Comparison of ENCODE assay signal across 8 mouse cellular contexts in the genomic region with DNA sequence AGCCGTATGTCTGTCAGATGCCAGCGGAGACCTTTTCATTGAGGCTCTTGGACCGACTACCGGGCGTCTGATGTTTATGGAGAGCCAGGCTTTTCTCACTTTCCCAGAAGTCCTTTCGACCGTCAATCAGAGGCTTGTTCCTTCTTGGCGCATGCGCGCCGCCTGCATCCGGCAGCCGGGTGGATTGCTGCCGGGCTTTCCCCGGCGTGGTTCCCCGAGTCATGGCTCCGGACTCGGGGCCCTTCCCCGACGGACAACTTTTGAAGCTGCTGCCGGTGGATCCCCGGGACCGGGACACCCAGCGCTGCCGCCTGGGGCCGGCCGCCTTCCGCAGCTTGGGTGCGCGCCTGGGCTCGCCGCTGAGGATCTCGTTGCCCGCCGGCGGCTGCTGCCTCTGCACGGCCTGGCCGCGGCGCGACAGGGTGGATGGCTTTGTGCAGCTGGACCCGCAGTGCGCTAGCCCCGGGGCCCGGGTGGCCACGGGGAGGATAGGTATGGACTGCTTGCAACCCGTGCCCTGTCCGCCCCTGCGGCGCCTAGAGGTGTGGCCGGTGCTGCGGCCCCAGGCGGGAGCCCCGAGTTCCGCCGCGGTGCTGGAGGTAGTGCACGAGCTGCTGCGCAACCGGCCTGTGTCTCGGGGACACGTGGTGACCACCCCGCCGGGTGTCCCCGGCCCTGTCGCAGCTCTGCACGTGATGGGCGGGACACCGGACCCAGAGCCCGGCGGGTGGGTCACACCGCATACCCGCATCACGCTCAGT. TPM values are rescaled to one million over a fixed set of nuclear protein-coding genes. Genes with fewer than 3 reads are reported as not detected.
DNase-seq lines count a peak whose midpoint lies in the region; TF ChIP-seq lines count a peak whose summit lies in the region.

No protein-coding gene starts in this region.

- peak overlapping the region; percentile 68 for H3K27ac ChIP-seq in cortical plate, adult 2 months (ENCODE audit: insufficient read depth, low read length)

- peak overlapping the region; percentile 65 for H3K4me3 ChIP-seq in cortical plate, adult 2 months (ENCODE audit: insufficient read depth, low read length)
- H3K4me3 ChIP-seq in megakaryocyte, embryonic 14.5 days (replicated peaks), result peak overlapping the region; percentile 92

- TF ChIP-seq POLR2A in cortical plate, adult 2 months (IDR thresholded peaks at IDR 0.05; ENCODE audit: extremely low read depth, insufficient read depth, low read length), result peak; percentile 74; the same call in 1 of the 2 replicates

- no peak for TF ChIP-seq CTCF in cortical plate, adult 2 months (IDR thresholded peaks at IDR 0.05; ENCODE audit: extremely low read depth, insufficient read depth, low read length)

- H3K4me1 ChIP-seq in cortical plate, adult 2 months (ENCODE audit: control insufficient read depth, insufficient read depth, low read length), result peaks cover 2% of the 10 kb centered on the region; the same call in 1 of the 2 replicates
- peaks cover 8% of the 10 kb centered on the region for H3K4me1 ChIP-seq in megakaryocyte, embryonic 14.5 days

- H3K27me3 ChIP-seq in megakaryocyte, embryonic 14.5 days (replicated peaks), result peaks cover 3% of the 10 kb centered on the region

- H3K9me3 ChIP-seq in megakaryocyte, embryonic 14.5 days, result peaks cover 11% of the 10 kb centered on the region; the same call in 1 of the 2 replicates

- DNase-seq in adipocyte (ENCODE audit: low spot score), result peak; percentile 94
- DNase-seq in gastrocnemius, adult 8-10 months (ENCODE audit: low spot score in 2 of 2), result peak; percentile 73 to 81
- DNase-seq in hindlimb bud, embryonic 11.5 days (ENCODE audit: extremely low spot score, low read depth, low spot score), result peak; percentile 62
- peak; percentile 71 to 87 for DNase-seq in left cerebral cortex, adult 9 months (ENCODE audit: low spot score in 2 of 2)
- DNase-seq in right cerebral cortex, adult 2 months (ENCODE audit: low spot score in 2 of 2), result peak; percentile 87 to 91
- DNase-seq in urinary bladder, postnatal 10 days (ENCODE audit: low spot score), result peak; percentile 54

- peaks cover 21% of the 10 kb centered on the region for H3K36me3 ChIP-seq in megakaryocyte, embryonic 14.5 days (replicated peaks; ENCODE audit: low read length)

RNA-seq across cellular contexts. Expression of a gene that starts 6.1 kb away (rescaled TPM):
- 0.51 and 0.75 TPM in 2 replicates for polyA plus RNA-seq in cortical plate, adult 2 months (2012; rRNA removed)
- under 1 TPM in 1 of 4 experiments, not detected in 3; 0.38 TPM for total RNA-seq in gastrocnemius, adult 8-10 months (2022)
- not detected in 2 replicates for polyA plus RNA-seq in megakaryocyte, embryonic 14.5 days (2012; ENCODE audit: insufficient read depth, low replicate concordance)

RNA-seq across cellular contexts. Expression of a gene that starts 19.5 kb away (rescaled TPM):
- 118 and 140 TPM in 2 replicates for polyA plus RNA-seq in cortical plate, adult 2 months (2012; rRNA removed)
- total RNA-seq in gastrocnemius, adult 8-10 months (2022), result 1 to 10 TPM; 2.4 to 4.4 (median 3.9) TPM
- 1.6 and 5.0 TPM in 2 replicates for polyA plus RNA-seq in megakaryocyte, embryonic 14.5 days (2012; ENCODE audit: insufficient read depth, low replicate concordance)

Comparison
In these comparisons a context has a peak if more than half of its experiments do, and no peak if none do; other contexts are left out.
1. Peak in every context shown above with its lines: DNase-seq, H3K4me3 ChIP-seq and H3K27ac ChIP-seq.
2. RNA of a gene that starts 19.5 kb away (polyA plus RNA-seq): 118 to 140 TPM in cortical plate, adult 2 months; 1.6 to 5.0 TPM in megakaryocyte, embryonic 14.5 days; every median in the first group is over 10 times any median in the second.